Mouse (Mus musculus): ENCODE results near the gene Tkt. TPM values are rescaled to one million over a fixed set of nuclear protein-coding genes. Genes with fewer than 3 reads are reported as not detected.

The Tkt gene
- total RNA-seq (2014; rRNA removed) (115 and 116 TPM in 2 replicates), polyA plus RNA-seq (2012; rRNA removed) (114 and 166 TPM in 2 replicates)

DNA sequence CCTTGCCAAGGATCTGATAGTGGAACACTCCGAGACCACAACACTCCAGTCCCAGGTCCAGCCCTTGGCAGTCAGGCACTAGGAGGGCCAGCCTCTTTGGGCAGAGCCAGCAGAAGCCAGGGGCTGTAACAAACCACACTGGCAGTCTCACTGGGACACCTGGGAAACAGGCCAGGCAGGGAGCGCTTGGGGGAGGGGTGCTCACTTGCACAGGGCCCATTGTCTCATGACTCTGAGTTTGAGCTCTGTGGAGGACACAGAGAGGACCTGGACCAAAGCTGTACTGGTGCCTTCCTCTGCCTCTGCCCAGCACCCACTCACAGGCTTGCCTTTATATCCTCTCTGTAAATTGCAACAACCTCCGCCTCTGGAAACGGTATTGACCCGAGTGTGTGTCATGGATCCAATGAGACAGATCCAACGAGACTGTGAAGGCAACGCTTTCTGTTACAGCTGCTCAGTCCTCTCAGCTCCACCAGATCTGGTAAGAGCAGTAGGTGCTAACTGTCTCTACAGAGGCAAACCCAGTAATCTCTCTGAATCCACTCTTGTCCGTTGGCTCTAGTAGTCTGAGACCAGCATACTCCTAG, at the start of gene Tkt:
Tkt (plus strand) TSS at position 229 of the 590 bp plus-strand sequence.
- peak; percentile 89 for DNase-seq (ENCODE audit: extremely low read depth, low read depth, low spot score)
- peak within 1 kb of the TSS; percentile 78 for H3K4me3 ChIP-seq (ENCODE audit: insufficient read depth, low read depth, low read length)
- TF ChIP-seq POLR2A (IDR thresholded peaks at IDR 0.05; ENCODE audit: extremely low read depth, insufficient read depth, low read length) (peak; percentile 53; the same call in 1 of the 2 replicates), CTCF (IDR thresholded peaks at IDR 0.05; ENCODE audit: low read depth, low read length) (no peak)
- H3K27ac ChIP-seq (replicated peaks; ENCODE audit: insufficient read depth, low read depth, low read length): peak within 1 kb of the TSS; percentile 91
- no peaks in the 10 kb centered on the region for H3K27me3 ChIP-seq (ENCODE audit: control insufficient read depth, insufficient read depth, low read length)
- peak within 1 kb of the TSS; percentile 89 for H3K9ac ChIP-seq (ENCODE audit: low read depth, low read length)
- H3K4me1 ChIP-seq (ENCODE audit: control insufficient read depth, insufficient read depth, low read length): peaks cover 20% of the 10 kb centered on the region
- 17% methylated on average over 8 of the region's 8 CpGs for WGBS
- H3K79me2 ChIP-seq (ENCODE audit: control insufficient read depth, insufficient read depth, low read length): peaks cover 19% of the 10 kb centered on the region; the same call in 1 of the 2 replicates
- no peaks in the 10 kb centered on the region for H3K36me3 ChIP-seq (ENCODE audit: control insufficient read depth, insufficient read depth, low read length)

DNA sequence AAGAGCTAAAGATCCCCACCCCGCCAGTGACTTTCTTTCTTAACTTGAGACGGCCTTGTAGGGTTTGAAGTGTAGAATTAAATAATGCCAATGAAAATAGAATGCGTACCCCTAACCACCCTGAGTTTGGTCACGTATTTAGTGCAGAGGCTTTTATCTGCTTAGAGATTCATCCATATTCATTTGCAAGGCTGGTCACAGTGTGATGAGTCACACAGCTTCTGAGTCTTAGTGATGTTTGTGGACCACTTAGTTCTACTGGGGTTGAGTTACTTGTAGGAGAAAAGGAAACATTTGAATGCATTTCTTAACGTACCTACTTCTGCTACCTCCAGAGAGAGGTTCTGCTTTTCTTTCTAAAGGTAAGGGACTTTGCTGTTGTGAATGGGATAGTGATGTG, 43.2 kb upstream of the Tkt start:
- Histone ChIP-seq H3K79me2 (ENCODE audit: control insufficient read depth, insufficient read depth, low read length) (peaks cover 4% of the 10 kb centered on the region; the same call in 1 of the 2 replicates), H3K36me3 (ENCODE audit: control insufficient read depth, insufficient read depth, low read length) (peaks cover 32% of the 10 kb centered on the region), H3K4me3 (ENCODE audit: insufficient read depth, low read depth, low read length) (no peak overlapping the region), H3K27me3 (ENCODE audit: control insufficient read depth, insufficient read depth, low read length) (no peaks in the 10 kb centered on the region), H3K27ac (replicated peaks; ENCODE audit: insufficient read depth, low read depth, low read length) (no peak overlapping the region), H3K4me1 (ENCODE audit: control insufficient read depth, insufficient read depth, low read length) (no peaks in the 10 kb centered on the region), H3K9ac (ENCODE audit: low read depth, low read length) (no peak overlapping the region)
- no peak for TF ChIP-seq POLR2A (IDR thresholded peaks at IDR 0.05; ENCODE audit: extremely low read depth, insufficient read depth, low read length)
- TF ChIP-seq CTCF (IDR thresholded peaks at IDR 0.05; ENCODE audit: low read depth, low read length): no peak
- DNase-seq (ENCODE audit: extremely low read depth, low read depth, low spot score): no peak
- 93% methylated on average over 5 of the region's 5 CpGs for WGBS

DNA sequence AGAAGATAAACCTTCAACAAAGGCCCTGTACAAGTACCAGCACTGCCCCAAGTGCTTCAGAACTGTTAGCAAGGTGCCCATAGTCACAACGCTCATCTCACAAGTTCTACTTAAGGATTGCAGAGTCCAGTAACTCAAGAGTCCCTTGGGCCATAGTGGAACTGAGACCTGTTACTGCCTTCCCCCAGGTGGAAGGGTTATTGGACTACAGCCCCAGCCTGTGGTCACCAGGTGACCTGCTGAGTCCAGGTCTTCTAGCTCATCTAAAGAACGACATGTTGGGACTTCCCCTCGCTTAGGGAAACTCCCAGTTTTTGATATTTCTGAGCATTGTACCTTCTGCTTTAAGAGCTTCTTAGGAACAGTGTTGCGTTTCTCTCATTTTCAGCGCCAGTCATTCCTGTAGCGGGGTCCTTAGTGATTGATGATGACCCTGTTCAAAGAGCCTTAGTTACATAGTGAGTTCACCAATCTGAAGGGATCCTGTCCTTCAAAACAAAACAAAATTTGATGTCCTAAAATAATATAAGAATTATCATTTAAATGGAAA, 37.9 kb upstream of the Tkt start:
- no peaks in the 10 kb centered on the region for H3K4me1 ChIP-seq (ENCODE audit: control insufficient read depth, insufficient read depth, low read length)
- peaks cover 30% of the 10 kb centered on the region for H3K36me3 ChIP-seq (ENCODE audit: control insufficient read depth, insufficient read depth, low read length)
- WGBS: 93% methylated on average over 6 of the region's 6 CpGs
- no peak for TF ChIP-seq CTCF (IDR thresholded peaks at IDR 0.05; ENCODE audit: low read depth, low read length)
- no peak for TF ChIP-seq POLR2A (IDR thresholded peaks at IDR 0.05; ENCODE audit: extremely low read depth, insufficient read depth, low read length)
- DNase-seq (ENCODE audit: extremely low read depth, low read depth, low spot score): no peak
- H3K27ac ChIP-seq (replicated peaks; ENCODE audit: insufficient read depth, low read depth, low read length): no peak overlapping the region
- no peaks in the 10 kb centered on the region for H3K27me3 ChIP-seq (ENCODE audit: control insufficient read depth, insufficient read depth, low read length)
- 0 out of 2 replicates have a peak, but pooled peaks cover 3% of the 10 kb centered on the region for H3K79me2 ChIP-seq (ENCODE audit: control insufficient read depth, insufficient read depth, low read length)
- H3K9ac ChIP-seq (ENCODE audit: low read depth, low read length): no peak overlapping the region
- no peak overlapping the region for H3K4me3 ChIP-seq (ENCODE audit: insufficient read depth, low read depth, low read length)

DNA sequence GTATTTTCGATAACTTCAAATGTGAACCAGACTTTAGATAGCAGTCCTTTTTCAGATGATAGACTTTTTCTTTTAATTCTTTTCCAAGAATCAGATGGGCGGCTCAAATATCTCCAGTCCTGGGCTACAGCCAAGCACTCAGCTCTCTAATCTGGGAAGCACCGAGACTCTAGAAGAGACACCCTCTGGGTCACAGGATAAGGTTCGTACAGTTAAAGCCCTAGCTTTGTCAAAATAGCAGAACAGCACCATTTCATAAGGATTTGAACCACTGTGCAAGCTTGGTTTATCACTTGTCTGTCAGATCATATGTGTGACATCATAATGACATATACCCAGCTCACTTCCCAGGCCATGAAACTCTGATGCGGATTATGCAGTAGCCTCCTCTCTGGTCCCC, 35.3 kb upstream of the Tkt start:
- no peak overlapping the region for H3K27ac ChIP-seq (replicated peaks; ENCODE audit: insufficient read depth, low read depth, low read length)
- no peak for DNase-seq (ENCODE audit: extremely low read depth, low read depth, low spot score)
- TF ChIP-seq CTCF (IDR thresholded peaks at IDR 0.05; ENCODE audit: low read depth, low read length) (no peak), POLR2A (IDR thresholded peaks at IDR 0.05; ENCODE audit: extremely low read depth, insufficient read depth, low read length) (no peak)
- H3K27me3 ChIP-seq (ENCODE audit: control insufficient read depth, insufficient read depth, low read length): no peaks in the 10 kb centered on the region
- H3K79me2 ChIP-seq (ENCODE audit: control insufficient read depth, insufficient read depth, low read length): no peaks in the 10 kb centered on the region
- H3K4me3 ChIP-seq (ENCODE audit: insufficient read depth, low read depth, low read length): no peak overlapping the region
- H3K4me1 ChIP-seq (ENCODE audit: control insufficient read depth, insufficient read depth, low read length): peaks cover 1% of the 10 kb centered on the region; the same call in 1 of the 2 replicates
- H3K9ac ChIP-seq (ENCODE audit: low read depth, low read length): no peak overlapping the region
- WGBS: 75% methylated on average over 5 of the region's 5 CpGs
- H3K36me3 ChIP-seq (ENCODE audit: control insufficient read depth, insufficient read depth, low read length): peaks cover 25% of the 10 kb centered on the region

DNA sequence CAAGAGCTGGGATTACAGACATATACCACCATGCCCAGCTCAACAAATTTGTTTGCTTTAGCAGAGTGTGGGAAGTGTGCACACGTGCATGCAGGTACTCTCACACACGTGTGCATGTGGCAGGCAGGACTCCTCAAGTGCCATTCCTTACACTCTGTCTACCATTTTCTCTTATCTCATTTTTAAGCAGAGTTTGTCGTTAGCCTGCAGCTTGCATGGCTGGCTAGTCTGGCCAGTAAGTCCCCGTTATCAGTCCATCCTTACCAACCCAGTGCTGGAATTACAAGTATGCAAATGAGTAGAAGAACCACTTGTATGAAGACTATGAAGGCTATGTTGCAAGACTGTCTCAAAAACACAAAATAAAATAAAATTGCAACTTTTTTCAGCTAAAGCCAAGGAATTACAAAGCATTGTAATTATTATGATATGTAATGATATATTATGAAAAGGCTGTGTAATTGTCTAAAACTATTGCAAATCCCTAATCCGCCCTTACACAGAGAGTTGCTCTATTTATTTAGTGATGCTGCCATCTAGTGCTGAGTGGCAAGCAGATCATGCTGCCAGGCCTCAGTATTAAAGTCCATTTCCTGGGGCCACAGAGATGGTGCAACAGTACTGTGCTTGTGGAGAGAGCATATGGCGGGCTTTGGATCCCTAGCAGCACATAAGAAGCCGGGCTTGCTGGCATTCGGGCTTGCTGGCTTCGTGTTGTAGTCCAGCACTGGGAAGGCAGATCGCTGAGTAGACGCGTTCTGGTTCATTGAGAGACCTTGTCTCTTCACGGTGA, 32.0 kb upstream of the Tkt start:
- DNase-seq (ENCODE audit: extremely low read depth, low read depth, low spot score): peak; percentile 82
- H3K36me3 ChIP-seq (ENCODE audit: control insufficient read depth, insufficient read depth, low read length): peaks cover 23% of the 10 kb centered on the region

More for the DNA sequence above, 32.0 kb upstream of the Tkt start:
- Histone ChIP-seq H3K27me3 (ENCODE audit: control insufficient read depth, insufficient read depth, low read length) (no peaks in the 10 kb centered on the region), H3K79me2 (ENCODE audit: control insufficient read depth, insufficient read depth, low read length) (no peaks in the 10 kb centered on the region), H3K4me1 (ENCODE audit: control insufficient read depth, insufficient read depth, low read length) (peaks cover 1% of the 10 kb centered on the region; the same call in 1 of the 2 replicates), H3K9ac (ENCODE audit: low read depth, low read length) (no peak overlapping the region), H3K4me3 (ENCODE audit: insufficient read depth, low read depth, low read length) (no peak overlapping the region), H3K27ac (replicated peaks; ENCODE audit: insufficient read depth, low read depth, low read length) (no peak overlapping the region)
- 65% methylated on average over 13 of the region's 13 CpGs for WGBS
- TF ChIP-seq POLR2A (IDR thresholded peaks at IDR 0.05; ENCODE audit: extremely low read depth, insufficient read depth, low read length) (no peak), CTCF (IDR thresholded peaks at IDR 0.05; ENCODE audit: low read depth, low read length) (peak; percentile 57)

Measured in liver, adult 2 months (tissue).